Mouse (Mus musculus) stomach, postnatal 0 days (tissue): ENCODE measurements around the gene Ebp.

ENCODE experiments used
- CTCF ChIP-seq: IDR thresholded peaks from 2 replicates; pipeline ENCODE4 v1.5.1; 2016; ENCODE audit warnings: antibody characterized with exemption, low read depth, mild to moderate bottlenecking, moderate library complexity
- EP300 ChIP-seq: optimal IDR thresholded peaks from 2 replicates; pipeline ENCODE3; 2016; ENCODE audit warnings: antibody characterized with exemption

- no peak for TF ChIP-seq CTCF
- no peak for TF ChIP-seq EP300
Observed at GRCm38 (mm10) chrX:8167716-8168647, 25.3 kb downstream of the Ebp start.
